Mouse (Mus musculus) kidney, adult 2 months (tissue): ENCODE measurements around the gene Maz.

ENCODE experiments used
- CTCF ChIP-seq: fragments of 200-500 bp; conservative IDR thresholded peaks from 2 replicates; pipeline ENCODE4 v1.5.1; 2011; ENCODE audit warnings: low read depth, mild to moderate bottlenecking, control low read depth, low read length, moderate library complexity, mixed read lengths; ENCODE audit not compliant: insufficient read depth, insufficient read length
- POLR2A ChIP-seq: fragments of 200-500 bp; IDR thresholded peaks from one replicate; pipeline ENCODE4 v1.6.1; 2011; ENCODE audit warnings: low read depth, low read length, control low read depth

DNA sequence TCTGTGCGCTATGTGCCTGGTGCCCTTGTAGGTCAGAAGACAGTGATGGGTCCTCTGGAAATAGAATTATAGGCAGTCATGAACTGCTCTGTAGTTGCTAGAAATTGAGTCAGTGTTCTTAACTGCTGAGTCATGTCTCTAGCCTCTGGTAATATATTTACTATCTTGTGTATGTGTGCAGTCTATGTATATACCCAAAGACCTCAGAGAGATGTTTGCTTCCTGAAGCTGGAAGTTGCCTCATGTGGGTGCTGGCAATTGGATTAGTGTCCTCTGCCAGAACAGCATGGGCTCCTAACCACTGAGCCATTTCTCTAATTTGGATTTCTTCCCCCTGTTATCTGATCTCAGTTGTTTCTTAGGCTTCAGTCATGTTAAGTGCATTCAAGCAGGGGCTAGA is 3.3 kb upstream of the Maz start:
- TF ChIP-seq POLR2A (no peak), CTCF (no peak)
